Mouse (Mus musculus) gastrocnemius, adult 18-20 months (tissue): Measurements from ENCODE around the gene D130043K22Rik. TPM values are rescaled to one million over a fixed set of nuclear protein-coding genes. Genes with fewer than 3 reads are reported as not detected.

ENCODE experiments used
- DNase-seq: peaks from one replicate; pipeline ENCODE4 v3.0.0; 2021; ENCODE audit warnings: low spot score
- total RNA-seq, 2 experiments: library from RNA; stranded (reverse); gene quantifications; 2 replicates each; pipeline ENCODE4 v1.2.3; 2021

The D130043K22Rik gene
- total RNA-seq, 2 experiments from 2014 or later, result not detected

- no peak for DNase-seq
Measured at GRCm38 (mm10) chr13:24943303-24943702, 98.4 kb downstream of the D130043K22Rik start.

GRCm38 (mm10) chr13:24945567-24945966 lies 100.6 kb downstream of the D130043K22Rik start:
- DNase-seq, result no peak

DNA sequence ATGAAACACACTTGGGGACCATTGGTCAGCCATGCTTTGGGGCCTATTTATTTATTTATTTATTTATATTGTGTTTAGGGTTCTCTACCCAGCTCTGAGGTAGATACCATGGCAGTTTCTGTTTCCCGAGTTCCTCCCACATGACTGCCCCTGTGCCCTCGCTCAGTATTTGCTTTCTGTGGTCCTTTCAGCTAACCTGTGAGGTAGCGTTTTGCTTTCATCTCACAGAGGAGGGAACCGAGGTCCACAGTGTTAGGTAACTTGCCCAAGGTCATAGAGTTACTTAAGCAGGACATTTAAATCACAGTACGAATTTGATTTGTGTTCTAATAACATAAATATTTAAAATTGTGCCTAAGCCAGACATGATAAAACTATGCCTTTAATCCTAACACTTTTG lies 102.2 kb downstream of the D130043K22Rik start:
- no peak for DNase-seq

GRCm38 (mm10) chr13:24948870-24949269 lies 103.9 kb downstream of the D130043K22Rik start:
- no peak for DNase-seq

Other genes starting within 250 kb of the D130043K22Rik start
- gene Armh2, start 103.9 kb upstream of the D130043K22Rik start, total RNA-seq, result not detected
- gene Gmnn, start 83.2 kb upstream of the D130043K22Rik start, total RNA-seq, result 1 to 10 TPM; 4.1 to 4.2 TPM
- 10 to 100 TPM; 46.5 to 55.2 TPM for gene BC005537, start 43.5 kb upstream of the D130043K22Rik start, total RNA-seq
- 100 to 1,000 TPM; 153 TPM for gene Acot13, start 13.6 kb upstream of the D130043K22Rik start, total RNA-seq
- gene Tdp2, start 13.5 kb upstream of the D130043K22Rik start, total RNA-seq, result 1 to 10 TPM; 7.7 to 8.2 TPM
- gene Aldh5a1, start 92.5 kb downstream of the D130043K22Rik start, total RNA-seq, result 1 to 10 TPM; 7.9 to 8.3 TPM
- under 1 TPM; 0.84 to 0.95 TPM for gene Gpld1, start 98.0 kb downstream of the D130043K22Rik start, total RNA-seq
- 10 to 100 TPM; 35.7 to 37.5 TPM for gene Mrs2, start 175.2 kb downstream of the D130043K22Rik start, total RNA-seq
- gene Dcdc2a, start 210.9 kb downstream of the D130043K22Rik start, total RNA-seq, result under 1 TPM; 0.23 to 0.43 TPM